Mouse (Mus musculus) limb, embryonic 14.5 days (tissue): Measurements from ENCODE around the gene Nxpe4. TPM values are rescaled to one million over a fixed set of nuclear protein-coding genes. Genes with fewer than 3 reads are reported as not detected.
"Not testable (repeated sequence)": the region's sequence is repeated elsewhere in the genome, so short reads cannot be mapped to it uniquely, and the experiment has no call there.

Source experiments
- ATAC-seq: fragments of 200-750 bp; cut with Nextera tagmentation; 2 replicates; pipeline ENCODE4 v1.8.0; 2017; ENCODE audit warnings: low read depth, moderate number of reproducible peaks, moderate TSS enrichment; ENCODE audit not compliant: low FRiP score
- DNase-seq: peaks from one replicate; pipeline ENCODE4 v3.0.0-alpha.2; 2015; ENCODE audit warnings: low spot score
- H3K27ac ChIP-seq: fragments of 300-500 bp; sonication (generic); replicated peaks from 2 replicates; pipeline ENCODE4 v1.5.1; 2014; ENCODE audit warnings: low read depth, mild to moderate bottlenecking, low read length, moderate library complexity, mixed read lengths
- H3K27me3 ChIP-seq: fragments of 300-500 bp; sonication (generic); 2 replicates; pipeline ENCODE4 v1.6.1; 2014; ENCODE audit warnings: low read length, mixed read lengths; ENCODE audit not compliant: control insufficient read depth, insufficient read depth
- H3K36me3 ChIP-seq: fragments of 300-500 bp; sonication (generic); 2 replicates; pipeline ENCODE4 v1.6.1; 2014; ENCODE audit warnings: mild to moderate bottlenecking, low read length, moderate library complexity, mixed read lengths; ENCODE audit not compliant: control insufficient read depth, insufficient read depth
- H3K4me1 ChIP-seq: fragments of 300-500 bp; sonication (generic); 2 replicates; pipeline ENCODE4 v1.6.1; 2014; ENCODE audit warnings: antibody characterized with exemption, low read length, mixed read lengths; ENCODE audit not compliant: control insufficient read depth, insufficient read depth
- H3K4me2 ChIP-seq: fragments of 300-500 bp; sonication (generic); replicated peaks from 2 replicates; pipeline ENCODE4 v1.6.1; 2014; ENCODE audit warnings: low read depth, mild to moderate bottlenecking, low read length, moderate library complexity; ENCODE audit not compliant: severe bottlenecking
- H3K4me3 ChIP-seq: fragments of 300-500 bp; sonication (generic); replicated peaks from 2 replicates; pipeline ENCODE4 v1.5.1; 2014; ENCODE audit warnings: low read length
- H3K9ac ChIP-seq: fragments of 300-500 bp; sonication (generic); 2 replicates; pipeline ENCODE4 v1.6.1; 2014; ENCODE audit warnings: mild to moderate bottlenecking, low read depth, low read length, moderate library complexity; ENCODE audit not compliant: severe bottlenecking
- H3K9me3 ChIP-seq: fragments of 300-500 bp; sonication (generic); 2 replicates; pipeline ENCODE4 v1.6.1; 2016; ENCODE audit warnings: low read length; ENCODE audit not compliant: control insufficient read depth
- POLR2A ChIP-seq: fragments of 200-500 bp; IDR thresholded peaks from 2 replicates; pipeline ENCODE4 v1.8.0; 2012; ENCODE audit warnings: inconsistent platforms, mild to moderate bottlenecking, moderate library complexity, borderline replicate concordance; ENCODE audit not compliant: insufficient read depth, insufficient read length; ENCODE audit errors: extremely low read depth
- WGBS: fragments of 180-500 bp; shearing (Covaris S2); extraction: QIAGEN DNeasy Blood & Tissue Kit; methylation state at CpG from one replicate; pipeline ENCODE4 v1.1.7; 2014; 5-methylcytosine and 5-hydroxymethylcytosine counted together
- polyA plus RNA-seq, 2 experiments: library from polyadenylated mRNA; depleted of rRNA in 1 of 2; stranded (reverse) in 1 of 2; unstranded in 1 of 2; fragments of >200 nt; fragmentation: Nextera tagmentation in 1 of 2; extraction: Ambion mirVana in 1 of 2; gene quantifications; 2 replicates each; pipeline versions ENCODE4 v1.2.1 to v1.2.3; 2012 to 2014

The Nxpe4 gene
- polyA plus RNA-seq, 2 experiments: 6.3 to 8.2 TPM

- H3K4me3 ChIP-seq: no peak overlapping the region
- no peak overlapping the region for H3K27ac ChIP-seq
- no peaks in the 10 kb centered on the region for H3K4me1 ChIP-seq
- DNase-seq (no peak), ATAC-seq (no peak)
- TF ChIP-seq POLR2A: no peak
- no peak overlapping the region for H3K4me2 ChIP-seq
- no peaks in the 10 kb centered on the region for H3K9me3 ChIP-seq
- WGBS: 95% methylated on average over 1 of the region's 1 CpGs
- no peaks in the 10 kb centered on the region for H3K27me3 ChIP-seq
- no peaks in the 10 kb centered on the region for H3K36me3 ChIP-seq
- no peak overlapping the region for H3K9ac ChIP-seq
Measured at GRCm38 (mm10) chr9:48290281-48290680, 128.5 kb downstream of the Nxpe4 start.

DNA sequence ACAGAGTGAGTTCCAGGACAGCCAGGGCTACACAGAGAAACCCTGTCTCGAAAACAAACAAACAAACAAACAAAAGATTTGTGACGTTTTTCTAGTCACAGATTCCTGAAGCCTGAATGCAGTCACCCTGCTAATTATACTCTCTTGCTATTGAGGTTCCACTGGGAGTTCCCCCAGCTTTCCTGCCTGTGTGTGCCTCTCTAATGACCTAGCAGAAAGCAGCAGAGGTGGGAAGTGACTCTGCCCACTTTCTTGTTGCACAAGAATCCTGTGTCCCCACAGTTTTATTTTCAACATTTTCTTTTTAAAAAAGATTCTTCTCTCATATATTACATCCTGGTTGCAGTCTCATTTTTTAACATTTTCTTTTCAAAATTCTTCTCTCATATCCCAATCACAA lies 132.9 kb downstream of the Nxpe4 start:
- ATAC-seq (no peak), DNase-seq (no peak)
- Histone ChIP-seq H3K9ac (no peak overlapping the region), H3K9me3 (no peaks in the 10 kb centered on the region), H3K27ac (no peak overlapping the region), H3K27me3 (no peaks in the 10 kb centered on the region), H3K4me2 (no peak overlapping the region), H3K4me1 (no peaks in the 10 kb centered on the region), H3K36me3 (no peaks in the 10 kb centered on the region), H3K4me3 (no peak overlapping the region)
- TF ChIP-seq POLR2A: no peak
- WGBS: 71% methylated on average over 2 of the region's 2 CpGs

- WGBS: 66% methylated on average over 7 of the region's 7 CpGs
- Histone ChIP-seq H3K4me1 (no peaks in the 10 kb centered on the region), H3K9me3 (no peaks in the 10 kb centered on the region), H3K36me3 (no peaks in the 10 kb centered on the region), H3K9ac (no peak overlapping the region), H3K27ac (no peak overlapping the region), H3K4me3 (no peak overlapping the region), H3K27me3 (no peaks in the 10 kb centered on the region), H3K4me2 (no peak overlapping the region)
- ATAC-seq: no peak
- no peak for DNase-seq
- no peak for TF ChIP-seq POLR2A
Measured at GRCm38 (mm10) chr9:48298983-48299382, 137.2 kb downstream of the Nxpe4 start.

DNA sequence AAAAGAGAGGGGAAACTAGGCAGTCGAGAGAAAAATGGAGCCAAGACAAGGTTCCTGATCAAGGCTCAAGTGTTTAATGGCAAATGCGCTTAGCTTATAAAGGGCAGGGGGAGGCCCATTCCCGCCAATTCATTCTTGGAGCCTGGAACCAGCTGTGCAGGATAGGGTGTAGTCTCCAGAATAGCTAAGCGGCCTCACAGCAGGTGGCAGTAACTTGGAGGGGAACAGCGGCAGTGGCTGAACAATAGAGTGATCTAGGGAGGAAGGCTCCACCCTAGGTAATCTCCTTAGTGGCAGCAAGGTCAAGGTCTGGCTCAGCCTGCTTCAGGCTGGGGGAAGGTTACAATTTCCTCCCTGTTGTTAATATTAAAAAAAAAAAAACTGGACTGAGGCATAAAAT lies 141.7 kb downstream of the Nxpe4 start:
- not testable (repeated sequence) for H3K4me2 ChIP-seq, H3K9me3 ChIP-seq, H3K9ac ChIP-seq, ATAC-seq, H3K27ac ChIP-seq, H3K27me3 ChIP-seq, H3K4me1 ChIP-seq, H3K4me3 ChIP-seq, H3K36me3 ChIP-seq, DNase-seq
- WGBS: 41% methylated on average over 5 of the region's 5 CpGs

- Histone ChIP-seq H3K27me3 (no peaks in the 10 kb centered on the region), H3K4me1 (no peaks in the 10 kb centered on the region), H3K9ac (no peak overlapping the region), H3K36me3 (no peaks in the 10 kb centered on the region), H3K4me3 (no peak overlapping the region), H3K4me2 (no peak overlapping the region), H3K27ac (no peak overlapping the region), H3K9me3 (no peaks in the 10 kb centered on the region)
- no peak for TF ChIP-seq POLR2A
- no peak for DNase-seq
- no peak for ATAC-seq
- WGBS: 70% methylated on average over 5 of the region's 5 CpGs
Measured at GRCm38 (mm10) chr9:48311241-48311640, 149.4 kb downstream of the Nxpe4 start.

- H3K4me3 ChIP-seq: no peak overlapping the region
- H3K27ac ChIP-seq: no peak overlapping the region
- no peaks in the 10 kb centered on the region for H3K9me3 ChIP-seq
- H3K4me1 ChIP-seq: no peaks in the 10 kb centered on the region
- no peaks in the 10 kb centered on the region for H3K27me3 ChIP-seq
- no peak overlapping the region for H3K9ac ChIP-seq
- no peak for ATAC-seq
- DNase-seq: no peak
- H3K36me3 ChIP-seq: no peaks in the 10 kb centered on the region
- H3K4me2 ChIP-seq: no peak overlapping the region
- no peak for TF ChIP-seq POLR2A
- WGBS: 59% methylated on average over 3 of the region's 3 CpGs
Measured at GRCm38 (mm10) chr9:48314194-48314593, 152.4 kb downstream of the Nxpe4 start.
